Mouse (Mus musculus) ovary, postnatal 10 days (tissue): ENCODE measurements around the gene Ifitm10.

ENCODE experiments used
- DNase-seq: peaks from one replicate; pipeline ENCODE4 v3.0.0; 2022; ENCODE audit warnings: low spot score

Gene Ifitm10

GRCm38 (mm10) chr7:142391108-142391507 lies 17.6 kb upstream of the Ifitm10 start:
- no peak for DNase-seq

- no peak for DNase-seq
Measured at GRCm38 (mm10) chr7:142389961-142390650, 16.6 kb upstream of the Ifitm10 start.

GRCm38 (mm10) chr7:142388740-142389139 lies 15.2 kb upstream of the Ifitm10 start:
- no peak for DNase-seq

GRCm38 (mm10) chr7:142388198-142388597 lies 14.6 kb upstream of the Ifitm10 start:
- no peak for DNase-seq

GRCm38 (mm10) chr7:142387419-142388148 lies 14.0 kb upstream of the Ifitm10 start, which contains the start of gene Ctsd:
TSS of gene Ctsd (minus strand) at chr7:142388038.
- peak; percentile 82 for DNase-seq

GRCm38 (mm10) chr7:142386621-142387201 lies 13.2 kb upstream of the Ifitm10 start:
- DNase-seq: no peak

GRCm38 (mm10) chr7:142385742-142386403 lies 12.3 kb upstream of the Ifitm10 start:
- no peak for DNase-seq

- no peak for DNase-seq
Measured at GRCm38 (mm10) chr7:142384306-142384705, 10.8 kb upstream of the Ifitm10 start.

GRCm38 (mm10) chr7:142382567-142382966 lies 9.0 kb upstream of the Ifitm10 start, which contains the start of gene Gm49369:
TSS of gene Gm49369 (minus strand) at chr7:142382667.
- DNase-seq: no peak

- DNase-seq: no peak
Measured at GRCm38 (mm10) chr7:142381175-142381574, 7.6 kb upstream of the Ifitm10 start.

GRCm38 (mm10) chr7:142379186-142379585 lies 5.6 kb upstream of the Ifitm10 start:
- DNase-seq: no peak

GRCm38 (mm10) chr7:142377233-142377925 lies 3.8 kb upstream of the Ifitm10 start:
- no peak for DNase-seq

GRCm38 (mm10) chr7:142376096-142376495 lies 2.5 kb upstream of the Ifitm10 start:
- DNase-seq: no peak

- no peak for DNase-seq
Measured at GRCm38 (mm10) chr7:142375261-142375724, 1.7 kb upstream of the Ifitm10 start.

GRCm38 (mm10) chr7:142374413-142375015 lies 961 bp upstream of the Ifitm10 start:
- no peak for DNase-seq

GRCm38 (mm10) chr7:142373039-142373438 lies 514 bp downstream of the Ifitm10 start:
- DNase-seq: no peak

GRCm38 (mm10) chr7:142371768-142372661 lies 1.5 kb downstream of the Ifitm10 start:
- no peak for DNase-seq

GRCm38 (mm10) chr7:142371398-142371767 lies 2.2 kb downstream of the Ifitm10 start:
- DNase-seq: no peak

GRCm38 (mm10) chr7:142370937-142371336 lies 2.6 kb downstream of the Ifitm10 start:
- DNase-seq: no peak

GRCm38 (mm10) chr7:142369820-142370219 lies 3.7 kb downstream of the Ifitm10 start:
- DNase-seq: no peak
